Mouse (Mus musculus): ENCODE measurements at regions not wholly inside any gene's neighbourhood (a gene's known extent, or its start where the extent isn't known, plus 50 kb on each side); places are given as distances from the start of the nearest gene placed in this dataset.

DNA sequence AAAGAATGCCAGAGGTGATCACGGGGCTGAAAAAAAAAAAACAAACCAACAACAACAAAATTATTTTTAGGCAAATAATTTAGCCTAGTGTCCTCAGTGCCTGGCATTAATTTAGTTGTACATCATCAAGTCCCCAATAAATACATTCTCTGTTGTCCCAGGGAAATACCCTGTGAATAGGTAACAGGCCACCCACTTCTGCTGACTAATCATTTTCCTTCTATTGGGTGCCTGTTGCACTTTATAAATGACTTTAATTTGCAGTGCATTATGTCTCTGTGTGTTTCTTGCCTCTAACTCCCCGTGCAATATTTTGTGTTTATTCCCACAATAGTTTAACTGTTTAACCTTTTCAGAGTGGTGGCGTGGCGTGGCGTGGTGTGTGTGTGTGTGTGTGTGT, 168.9 kb downstream of the Cbln1 start:
- H3K36me3 ChIP-seq (ENCODE audit: control insufficient read depth, insufficient read depth, low read length, poor library complexity, severe bottlenecking): no peaks in the 10 kb centered on the region
- no peaks in the 10 kb centered on the region for H3K9me3 ChIP-seq (replicated peaks; ENCODE audit: control insufficient read depth, insufficient read depth, low read length, poor library complexity, severe bottlenecking)
- H3K9ac ChIP-seq (ENCODE audit: low read depth, poor library complexity, severe bottlenecking): no peak overlapping the region
- no peak overlapping the region for H3K4me3 ChIP-seq (ENCODE audit: low read depth, low read length)
- H3K4me1 ChIP-seq (ENCODE audit: control insufficient read depth, insufficient read depth, low read length): no peaks in the 10 kb centered on the region
- H3K27ac ChIP-seq (ENCODE audit: insufficient read depth, low read length): no peak overlapping the region
- no peaks in the 10 kb centered on the region for H3K27me3 ChIP-seq (ENCODE audit: control insufficient read depth, insufficient read depth, low read length, poor library complexity, severe bottlenecking)
- TF ChIP-seq POLR2A (IDR thresholded peaks at IDR 0.05; ENCODE audit: insufficient read depth, low read length): no peak
- TF ChIP-seq EP300 (IDR thresholded peaks at IDR 0.05; ENCODE audit: insufficient read depth, low read depth, low read length): no peak
- TF ChIP-seq CTCF (IDR thresholded peaks at IDR 0.05; ENCODE audit: low read depth, low read length): no peak

DNA sequence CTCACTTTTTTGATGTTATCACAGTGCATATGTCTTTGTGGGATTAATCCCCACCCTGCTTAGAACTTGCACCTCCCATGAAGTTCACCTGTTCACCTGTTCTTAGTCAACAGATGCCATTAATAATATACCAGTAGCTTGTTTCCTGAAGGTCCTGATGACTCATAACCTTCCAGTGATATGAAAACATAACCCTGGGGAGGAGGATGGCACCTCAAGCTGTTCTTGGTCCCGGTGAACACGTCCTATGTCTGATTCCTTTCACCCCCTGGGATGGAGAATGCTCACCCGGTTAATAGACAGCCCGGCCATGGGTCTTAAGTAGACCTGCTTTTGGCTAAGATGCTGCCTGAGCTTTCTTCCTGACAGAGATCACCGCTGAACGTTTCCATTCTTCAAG, 174.6 kb downstream of the Cbln1 start:
- no peak for TF ChIP-seq CTCF (IDR thresholded peaks at IDR 0.05; ENCODE audit: low read depth, low read length)
- no peak for TF ChIP-seq POLR2A (IDR thresholded peaks at IDR 0.05; ENCODE audit: insufficient read depth, low read length)

DNA sequence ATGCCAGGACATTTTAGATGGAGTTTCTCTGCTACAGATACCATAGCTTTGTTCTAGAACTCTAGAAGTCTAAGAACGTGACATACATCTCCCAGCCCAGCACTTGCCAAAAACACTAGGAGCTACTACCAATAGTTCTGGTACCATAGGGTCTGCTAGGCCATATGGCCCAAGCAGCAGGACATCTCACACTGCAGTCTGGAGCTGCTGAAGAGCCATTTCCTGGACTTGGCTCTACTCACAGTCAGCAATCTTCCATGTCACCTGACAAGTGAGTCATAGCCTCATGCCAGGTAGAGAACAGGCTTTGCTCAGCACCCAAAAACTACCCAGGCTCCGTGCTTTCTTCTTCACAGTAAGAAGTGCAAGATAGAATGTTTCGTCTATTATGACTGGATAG, 175.1 kb downstream of the Cbln1 start:
- Histone ChIP-seq H3K4me1 (ENCODE audit: control insufficient read depth, insufficient read depth, low read length) (no peaks in the 10 kb centered on the region), H3K27me3 (ENCODE audit: control insufficient read depth, insufficient read depth, low read length, poor library complexity, severe bottlenecking) (no peaks in the 10 kb centered on the region), H3K4me3 (ENCODE audit: low read depth, low read length) (no peak overlapping the region), H3K9me3 (replicated peaks; ENCODE audit: control insufficient read depth, insufficient read depth, low read length, poor library complexity, severe bottlenecking) (no peaks in the 10 kb centered on the region), H3K36me3 (ENCODE audit: control insufficient read depth, insufficient read depth, low read length, poor library complexity, severe bottlenecking) (no peaks in the 10 kb centered on the region), H3K9ac (ENCODE audit: low read depth, poor library complexity, severe bottlenecking) (no peak overlapping the region), H3K27ac (ENCODE audit: insufficient read depth, low read length) (no peak overlapping the region)
- TF ChIP-seq CTCF (IDR thresholded peaks at IDR 0.05; ENCODE audit: low read depth, low read length) (no peak), POLR2A (IDR thresholded peaks at IDR 0.05; ENCODE audit: insufficient read depth, low read length) (no peak), EP300 (IDR thresholded peaks at IDR 0.05; ENCODE audit: insufficient read depth, low read depth, low read length) (no peak)

More for the DNA sequence above, 174.6 kb downstream of the Cbln1 start:
- Histone ChIP-seq H3K9ac (ENCODE audit: low read depth, poor library complexity, severe bottlenecking) (no peak overlapping the region), H3K36me3 (ENCODE audit: control insufficient read depth, insufficient read depth, low read length, poor library complexity, severe bottlenecking) (no peaks in the 10 kb centered on the region), H3K4me1 (ENCODE audit: control insufficient read depth, insufficient read depth, low read length) (no peaks in the 10 kb centered on the region), H3K9me3 (replicated peaks; ENCODE audit: control insufficient read depth, insufficient read depth, low read length, poor library complexity, severe bottlenecking) (no peaks in the 10 kb centered on the region), H3K27me3 (ENCODE audit: control insufficient read depth, insufficient read depth, low read length, poor library complexity, severe bottlenecking) (no peaks in the 10 kb centered on the region), H3K27ac (ENCODE audit: insufficient read depth, low read length) (no peak overlapping the region), H3K4me3 (ENCODE audit: low read depth, low read length) (no peak overlapping the region)

GRCm38 (mm10) chr8:87286059-87286458, 186.3 kb downstream of the Cbln1 start:
- no peaks in the 10 kb centered on the region for H3K9me3 ChIP-seq (replicated peaks; ENCODE audit: control insufficient read depth, insufficient read depth, low read length, poor library complexity, severe bottlenecking)
- no peaks in the 10 kb centered on the region for H3K27me3 ChIP-seq (ENCODE audit: control insufficient read depth, insufficient read depth, low read length, poor library complexity, severe bottlenecking)
- no peaks in the 10 kb centered on the region for H3K36me3 ChIP-seq (ENCODE audit: control insufficient read depth, insufficient read depth, low read length, poor library complexity, severe bottlenecking)
- no peak for TF ChIP-seq CTCF (IDR thresholded peaks at IDR 0.05; ENCODE audit: low read depth, low read length)
- TF ChIP-seq POLR2A (IDR thresholded peaks at IDR 0.05; ENCODE audit: insufficient read depth, low read length): no peak
- no peak for TF ChIP-seq EP300 (IDR thresholded peaks at IDR 0.05; ENCODE audit: insufficient read depth, low read depth, low read length)
- H3K9ac ChIP-seq (ENCODE audit: low read depth, poor library complexity, severe bottlenecking): no peak overlapping the region
- H3K27ac ChIP-seq (ENCODE audit: insufficient read depth, low read length): no peak overlapping the region
- no peak overlapping the region for H3K4me3 ChIP-seq (ENCODE audit: low read depth, low read length)
- H3K4me1 ChIP-seq (ENCODE audit: control insufficient read depth, insufficient read depth, low read length): no peaks in the 10 kb centered on the region

- H3K27ac ChIP-seq (ENCODE audit: insufficient read depth, low read length): no peak overlapping the region
- H3K36me3 ChIP-seq (ENCODE audit: control insufficient read depth, insufficient read depth, low read length, poor library complexity, severe bottlenecking): no peaks in the 10 kb centered on the region
- H3K9ac ChIP-seq (ENCODE audit: low read depth, poor library complexity, severe bottlenecking): no peak overlapping the region
- H3K27me3 ChIP-seq (ENCODE audit: control insufficient read depth, insufficient read depth, low read length, poor library complexity, severe bottlenecking): no peaks in the 10 kb centered on the region
- H3K9me3 ChIP-seq (replicated peaks; ENCODE audit: control insufficient read depth, insufficient read depth, low read length, poor library complexity, severe bottlenecking): no peaks in the 10 kb centered on the region
- H3K4me3 ChIP-seq (ENCODE audit: low read depth, low read length): no peak overlapping the region
- no peak for TF ChIP-seq EP300 (IDR thresholded peaks at IDR 0.05; ENCODE audit: insufficient read depth, low read depth, low read length)
- no peak for TF ChIP-seq CTCF (IDR thresholded peaks at IDR 0.05; ENCODE audit: low read depth, low read length)
- no peak for TF ChIP-seq POLR2A (IDR thresholded peaks at IDR 0.05; ENCODE audit: insufficient read depth, low read length)
- no peaks in the 10 kb centered on the region for H3K4me1 ChIP-seq (ENCODE audit: control insufficient read depth, insufficient read depth, low read length)
Observed at GRCm38 (mm10) chr8:87284356-87284755, 188.1 kb downstream of the Cbln1 start.

DNA sequence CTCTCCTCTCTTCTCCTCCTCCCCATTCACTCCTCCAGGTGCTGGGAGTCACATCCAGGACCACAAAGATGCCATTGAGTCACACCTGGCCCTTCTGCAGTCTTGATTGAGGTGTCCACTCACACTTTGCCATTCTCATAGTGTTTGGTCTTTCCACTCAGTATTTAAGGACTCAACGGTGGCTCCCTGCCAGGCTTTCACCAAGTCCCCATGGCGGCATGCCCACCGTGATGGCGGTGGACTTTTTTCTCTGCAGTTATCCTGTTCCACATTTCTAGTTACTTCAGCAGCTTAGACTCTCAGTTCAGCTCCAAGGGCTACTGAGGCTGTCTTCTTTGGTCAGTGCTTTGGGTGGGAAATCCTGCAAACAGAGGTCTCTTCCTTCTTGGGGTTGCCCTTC, 189.9 kb downstream of the Cbln1 start:
- TF ChIP-seq EP300 (IDR thresholded peaks at IDR 0.05; ENCODE audit: insufficient read depth, low read depth, low read length) (no peak), CTCF (IDR thresholded peaks at IDR 0.05; ENCODE audit: low read depth, low read length) (no peak), POLR2A (IDR thresholded peaks at IDR 0.05; ENCODE audit: insufficient read depth, low read length) (no peak)
- Histone ChIP-seq H3K9me3 (replicated peaks; ENCODE audit: control insufficient read depth, insufficient read depth, low read length, poor library complexity, severe bottlenecking) (no peaks in the 10 kb centered on the region), H3K36me3 (ENCODE audit: control insufficient read depth, insufficient read depth, low read length, poor library complexity, severe bottlenecking) (no peaks in the 10 kb centered on the region), H3K27me3 (ENCODE audit: control insufficient read depth, insufficient read depth, low read length, poor library complexity, severe bottlenecking) (no peaks in the 10 kb centered on the region), H3K4me1 (ENCODE audit: control insufficient read depth, insufficient read depth, low read length) (no peaks in the 10 kb centered on the region), H3K4me3 (ENCODE audit: low read depth, low read length) (no peak overlapping the region), H3K9ac (ENCODE audit: low read depth, poor library complexity, severe bottlenecking) (no peak overlapping the region), H3K27ac (ENCODE audit: insufficient read depth, low read length) (no peak overlapping the region)
